Mouse (Mus musculus) forebrain, postnatal 0 days (tissue): ENCODE data around the gene Pstk. TPM values are rescaled to one million over a fixed set of nuclear protein-coding genes. Genes with fewer than 3 reads are reported as not detected.

Source experiments
- ATAC-seq: fragments of 200-750 bp; cut with Nextera tagmentation; 2 replicates; pipeline ENCODE4 v1.8.0; 2017; ENCODE audit warnings: mild to moderate bottlenecking, moderate library complexity
- DNase-seq: peaks from one replicate; pipeline ENCODE4 v3.0.0-alpha.2; 2015
- H3K27ac ChIP-seq: fragments of 300-500 bp; sonication (generic); 2 replicates; pipeline ENCODE4 v1.5.1; 2014; ENCODE audit warnings: low read depth, mild to moderate bottlenecking, antibody characterized with exemption, low read length, moderate library complexity, mixed read lengths
- H3K27me3 ChIP-seq: fragments of 300-500 bp; sonication (generic); 2 replicates; pipeline ENCODE4 v1.6.1; 2014; ENCODE audit warnings: mild to moderate bottlenecking, low read length, mixed read lengths; ENCODE audit not compliant: insufficient read depth
- H3K36me3 ChIP-seq: fragments of 300-500 bp; sonication (generic); 2 replicates; pipeline ENCODE4 v1.6.1; 2014; ENCODE audit warnings: mild to moderate bottlenecking, moderate library complexity; ENCODE audit not compliant: insufficient read depth
- H3K4me1 ChIP-seq: fragments of 300-500 bp; sonication (generic); 2 replicates; pipeline ENCODE4 v1.6.1; 2014; ENCODE audit warnings: antibody characterized with exemption; ENCODE audit not compliant: insufficient read depth
- H3K4me2 ChIP-seq: fragments of 300-500 bp; sonication (generic); 2 replicates; pipeline ENCODE4 v1.6.1; 2014; ENCODE audit warnings: low read depth, mild to moderate bottlenecking, moderate library complexity
- H3K4me3 ChIP-seq: fragments of 300-500 bp; sonication (generic); 2 replicates; pipeline ENCODE4 v1.5.1; 2014; ENCODE audit warnings: low read depth, low read length, mixed read lengths
- H3K9ac ChIP-seq: fragments of 300-500 bp; sonication (generic); 2 replicates; pipeline ENCODE4 v1.6.1; 2014; ENCODE audit warnings: mild to moderate bottlenecking
- H3K9me3 ChIP-seq: fragments of 300-500 bp; sonication (generic); 2 replicates; pipeline ENCODE4 v1.6.1; 2016; ENCODE audit warnings: low read length
- CTCF ChIP-seq: sonication (generic); IDR thresholded peaks from 2 replicates; pipeline ENCODE4 v1.5.1; 2016; ENCODE audit warnings: antibody characterized with exemption, control low read depth, low read depth
- WGBS: fragments of 180-500 bp; shearing (Covaris S2); extraction: QIAGEN DNeasy Blood & Tissue Kit; methylation state at CpG from one replicate; pipeline ENCODE4 v1.1.7; 2014; 5-methylcytosine and 5-hydroxymethylcytosine counted together
- polyA plus RNA-seq: library from polyadenylated mRNA; unstranded; fragments of >200 nt; fragmentation: Nextera tagmentation; extraction: Ambion mirVana; gene quantifications from 2 replicates; pipeline ENCODE4 v1.2.1, GENCODE M21; 2015
- total RNA-seq: library from RNA; depleted of rRNA; stranded (reverse); fragments of >200 nt; gene quantifications from 2 replicates; pipeline ENCODE4 v1.2.3, GENCODE M21; 2014; rRNA removed

The Pstk gene
- 22.6 and 36.3 TPM in 2 replicates for total RNA-seq
- 36.4 and 39.8 TPM in 2 replicates for polyA plus RNA-seq

GRCm38 (mm10) chr7:131370648-131371469 is at the start of gene Pstk:
Gene Pstk (plus strand): TSS chr7:131371141.
- Histone ChIP-seq H3K4me2 (peak within 1 kb of the TSS; percentile 79), H3K36me3 (0 out of 2 replicates have a peak, but pooled peaks cover 2% of the 10 kb centered on the region), H3K4me1 (peaks cover 7% of the 10 kb centered on the region; the same call in 1 of the 2 replicates), H3K9me3 (no peaks in the 10 kb centered on the region), H3K4me3 (peak within 1 kb of the TSS; percentile 76), H3K27ac (peak within 1 kb of the TSS; percentile 81), H3K27me3 (no peaks in the 10 kb centered on the region), H3K9ac (peak within 1 kb of the TSS; percentile 90)
- peak; percentile 94 for ATAC-seq
- peak; percentile 92 for TF ChIP-seq CTCF
- peak; percentile 94 for DNase-seq
- 8% methylated on average over 47 of the region's 47 CpGs for WGBS

- 88% methylated on average over 2 of the region's 2 CpGs for WGBS
- H3K9me3 ChIP-seq = no peaks in the 10 kb centered on the region
- ATAC-seq (no peak), DNase-seq (no peak)
- no peaks in the 10 kb centered on the region for H3K27me3 ChIP-seq
- TF ChIP-seq CTCF = no peak
- no peak within 1 kb of the TSS for H3K9ac ChIP-seq
- H3K4me1 ChIP-seq = no peaks in the 10 kb centered on the region
- no peak within 1 kb of the TSS for H3K4me2 ChIP-seq
- no peak within 1 kb of the TSS for H3K4me3 ChIP-seq
- H3K27ac ChIP-seq = no peak within 1 kb of the TSS
- no peaks in the 10 kb centered on the region for H3K36me3 ChIP-seq
Measured at GRCm38 (mm10) chr7:131322192-131322591, 48.7 kb upstream of the Pstk start, which contains the start of gene Cuzd1. Gene Cuzd1 (minus strand): TSS chr7:131322292.

DNA sequence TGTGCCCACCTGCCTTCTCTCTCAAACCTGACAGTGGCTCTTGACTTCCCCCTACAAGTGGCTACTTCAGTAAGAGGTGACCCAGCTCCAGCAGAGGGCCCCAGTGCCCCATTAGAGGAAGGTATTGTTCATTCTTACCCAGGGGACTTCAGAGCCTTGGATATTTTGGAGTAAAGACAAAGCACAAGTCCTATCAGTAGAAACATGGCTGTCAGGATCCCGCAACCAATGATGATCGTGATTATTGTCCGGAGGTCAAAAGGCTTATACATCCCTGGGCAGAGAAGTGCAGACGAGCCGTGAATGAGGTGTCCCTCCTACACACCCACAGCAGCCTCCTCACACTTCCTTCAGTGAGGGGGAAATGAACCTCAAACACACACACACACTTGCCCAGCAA is 43.9 kb upstream of the Pstk start:
- Histone ChIP-seq H3K36me3 (no peaks in the 10 kb centered on the region), H3K4me3 (no peak overlapping the region), H3K27ac (no peak overlapping the region), H3K4me1 (no peaks in the 10 kb centered on the region), H3K9me3 (no peaks in the 10 kb centered on the region), H3K4me2 (no peak overlapping the region), H3K27me3 (no peaks in the 10 kb centered on the region), H3K9ac (no peak overlapping the region)
- DNase-seq (no peak), ATAC-seq (no peak)
- WGBS = 92% methylated on average over 5 of the region's 5 CpGs
- no peak for TF ChIP-seq CTCF

DNA sequence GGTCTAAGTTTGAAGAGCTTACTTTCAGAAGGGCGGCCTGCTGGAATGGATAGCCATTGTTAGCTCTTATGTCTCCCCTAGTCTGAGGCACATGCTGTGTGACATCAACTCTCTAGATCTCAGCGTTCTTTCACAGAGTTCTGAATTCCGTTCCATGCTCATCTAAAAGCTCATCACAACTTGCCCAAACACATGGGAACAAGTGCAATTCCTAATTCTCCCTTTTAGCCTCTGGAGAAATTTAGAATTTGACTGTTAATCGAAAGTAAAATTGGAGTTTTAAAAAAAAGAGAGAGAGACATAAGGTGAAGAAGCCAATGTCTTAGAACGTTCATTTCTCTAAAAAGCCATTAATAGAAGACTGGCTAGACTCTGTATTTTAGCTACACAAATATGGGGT is 41.5 kb upstream of the Pstk start, which contains the start of gene Fam24b:
Fam24b (minus strand) TSS at position 101 of the 400 bp plus-strand sequence.
- no peaks in the 10 kb centered on the region for H3K9me3 ChIP-seq
- no peaks in the 10 kb centered on the region for H3K36me3 ChIP-seq
- H3K27ac ChIP-seq = no peak within 1 kb of the TSS
- H3K27me3 ChIP-seq = no peaks in the 10 kb centered on the region
- DNase-seq = no peak
- no peak for TF ChIP-seq CTCF
- no peaks in the 10 kb centered on the region for H3K4me1 ChIP-seq
- H3K4me2 ChIP-seq = no peak within 1 kb of the TSS
- H3K4me3 ChIP-seq = no peak within 1 kb of the TSS
- no peak for ATAC-seq
- no peak within 1 kb of the TSS for H3K9ac ChIP-seq
- WGBS = 93% methylated on average over 5 of the region's 5 CpGs

DNA sequence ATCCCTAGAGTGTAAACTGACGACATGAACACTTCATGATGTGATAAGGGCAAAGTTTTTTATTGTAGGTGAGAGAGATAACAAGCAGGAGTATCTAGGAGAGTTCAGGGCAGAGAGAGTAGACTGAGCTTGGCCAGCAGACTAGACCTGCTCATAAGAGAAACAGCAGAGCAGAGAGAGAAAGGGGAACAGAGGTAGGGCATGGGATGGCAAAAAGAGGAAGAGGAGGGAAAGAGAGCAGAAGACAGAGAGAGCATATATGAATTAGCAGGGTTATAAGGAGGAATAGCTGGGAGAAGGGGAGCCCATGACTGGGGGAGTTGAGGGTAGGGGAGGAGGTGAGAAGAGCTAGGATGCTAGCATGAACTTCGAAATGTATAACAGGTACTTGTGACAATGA is 39.3 kb upstream of the Pstk start:
- Histone ChIP-seq H3K9ac (no peak overlapping the region), H3K9me3 (no peaks in the 10 kb centered on the region), H3K36me3 (no peaks in the 10 kb centered on the region), H3K27me3 (no peaks in the 10 kb centered on the region), H3K4me1 (no peaks in the 10 kb centered on the region), H3K4me2 (no peak overlapping the region), H3K27ac (no peak overlapping the region), H3K4me3 (no peak overlapping the region)
- ATAC-seq (no peak), DNase-seq (no peak)
- 84% methylated on average over 2 of the region's 2 CpGs for WGBS
- TF ChIP-seq CTCF = no peak

DNA sequence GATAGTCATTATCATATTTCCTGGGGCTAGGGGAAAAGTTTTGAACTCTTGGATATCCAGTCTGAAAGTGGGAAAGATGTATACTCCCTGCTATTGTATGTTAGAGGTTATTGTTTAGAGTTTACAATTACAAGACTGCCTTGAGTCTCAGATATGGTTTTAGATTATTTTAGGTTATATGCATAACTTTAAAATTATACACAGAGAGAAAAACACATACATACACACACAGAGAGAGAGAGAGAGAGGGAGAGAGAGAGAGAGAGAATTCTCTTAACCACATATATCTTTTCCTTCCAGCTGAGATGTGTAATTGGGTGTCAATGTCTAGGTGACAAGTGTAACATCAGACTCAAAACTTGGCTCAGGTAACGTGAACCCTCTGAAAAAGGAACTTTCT is 37.4 kb upstream of the Pstk start, which contains the start of gene Fam24a:
Fam24a (plus strand) TSS at position 301 of the 400 bp plus-strand sequence.
- DNase-seq (no peak), ATAC-seq (no peak)
- Histone ChIP-seq H3K36me3 (0 out of 2 replicates have a peak, but pooled peaks cover 1% of the 10 kb centered on the region), H3K27ac (no peak within 1 kb of the TSS), H3K4me1 (no peaks in the 10 kb centered on the region), H3K4me3 (no peak within 1 kb of the TSS), H3K9me3 (no peaks in the 10 kb centered on the region), H3K4me2 (no peak within 1 kb of the TSS), H3K9ac (no peak within 1 kb of the TSS), H3K27me3 (no peaks in the 10 kb centered on the region)
- WGBS = 34% methylated on average over 1 of the region's 1 CpGs
- TF ChIP-seq CTCF = no peak

- H3K4me3 ChIP-seq = no peak overlapping the region
- peaks cover 24% of the 10 kb centered on the region for H3K36me3 ChIP-seq
- no peaks in the 10 kb centered on the region for H3K9me3 ChIP-seq
- H3K9ac ChIP-seq = no peak overlapping the region
- DNase-seq (no peak), ATAC-seq (no peak)
- no peak overlapping the region for H3K27ac ChIP-seq
- no peaks in the 10 kb centered on the region for H3K4me1 ChIP-seq
- WGBS = 22% methylated on average over 8 of the region's 8 CpGs
- no peaks in the 10 kb centered on the region for H3K27me3 ChIP-seq
- no peak overlapping the region for H3K4me2 ChIP-seq
- no peak for TF ChIP-seq CTCF
Measured at GRCm38 (mm10) chr7:131337502-131338068, 33.4 kb upstream of the Pstk start.
